Mouse (Mus musculus) layer of hippocampus, adult 11-12 months (tissue): ENCODE measurements around the gene Tcea2.

Experiments used
- DNase-seq: peaks from one replicate; pipeline ENCODE4 v3.0.0; 2022; ENCODE audit warnings: low spot score

The Tcea2 gene

DNA sequence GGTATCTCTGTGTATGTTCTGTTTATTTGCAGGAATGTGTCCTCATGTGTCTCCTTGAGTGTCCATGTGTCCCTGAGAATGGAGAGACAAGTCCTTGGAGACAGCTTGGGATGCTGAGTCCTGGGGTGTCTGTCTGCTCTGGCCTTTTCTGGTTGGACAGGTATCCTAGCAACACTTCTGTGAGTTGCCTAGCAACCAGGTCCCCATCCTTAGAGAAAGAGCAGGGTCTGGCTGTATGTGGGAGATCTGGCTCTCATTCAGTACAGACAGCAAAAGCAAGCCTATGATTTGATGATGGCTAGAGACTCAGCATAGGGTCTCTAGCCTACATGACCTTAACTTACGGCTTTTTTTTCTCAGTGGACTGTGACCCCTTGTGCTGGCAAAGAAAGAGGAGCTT lies 33.6 kb downstream of the Tcea2 start:
- DNase-seq: no peak

DNA sequence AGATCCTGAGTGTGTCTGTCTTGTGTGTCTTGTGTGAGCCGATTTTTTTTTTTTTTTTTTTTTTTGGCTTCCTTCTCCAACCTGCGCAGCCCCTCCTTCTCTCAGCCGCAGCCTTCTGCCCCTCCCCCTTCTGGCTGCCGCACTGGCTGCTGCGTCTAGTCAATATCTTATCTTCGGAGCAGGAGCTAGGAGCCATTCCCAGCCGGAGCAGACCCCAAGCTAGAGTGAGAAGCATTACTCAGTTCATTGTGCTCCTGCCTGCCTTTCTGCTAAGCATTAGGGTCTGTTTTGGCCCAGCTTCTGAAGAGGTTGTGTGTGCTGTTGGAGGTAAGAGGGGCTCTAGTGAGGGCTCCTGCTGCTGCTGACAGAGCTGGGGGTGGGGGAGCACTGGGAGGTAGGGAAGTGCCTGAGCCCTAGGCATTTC lies 34.8 kb downstream of the Tcea2 start, which contains the start of gene Oprl1:
Gene Oprl1 (plus strand): TSS at position 114 of the 424 bp plus-strand sequence.
- no peak for DNase-seq

DNA sequence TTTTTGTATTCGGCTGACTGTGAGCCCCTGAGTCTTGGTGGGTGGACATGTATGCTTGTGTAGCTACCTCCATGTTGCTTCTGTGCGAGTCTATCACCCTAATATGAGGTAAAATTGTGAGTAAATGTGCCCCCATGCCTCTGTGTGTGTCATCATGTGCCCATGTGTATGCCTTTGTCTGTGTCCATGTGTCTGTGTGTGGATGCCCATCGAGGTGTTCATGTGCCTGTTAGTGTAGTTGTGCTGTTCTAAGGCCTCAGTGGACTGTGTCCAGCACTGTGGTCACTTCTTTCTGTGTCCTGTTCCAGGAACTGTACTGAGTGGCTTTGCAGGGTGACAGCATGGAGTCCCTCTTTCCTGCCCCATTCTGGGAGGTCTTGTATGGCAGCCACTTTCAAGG lies 35.3 kb downstream of the Tcea2 start:
- DNase-seq: no peak

DNA sequence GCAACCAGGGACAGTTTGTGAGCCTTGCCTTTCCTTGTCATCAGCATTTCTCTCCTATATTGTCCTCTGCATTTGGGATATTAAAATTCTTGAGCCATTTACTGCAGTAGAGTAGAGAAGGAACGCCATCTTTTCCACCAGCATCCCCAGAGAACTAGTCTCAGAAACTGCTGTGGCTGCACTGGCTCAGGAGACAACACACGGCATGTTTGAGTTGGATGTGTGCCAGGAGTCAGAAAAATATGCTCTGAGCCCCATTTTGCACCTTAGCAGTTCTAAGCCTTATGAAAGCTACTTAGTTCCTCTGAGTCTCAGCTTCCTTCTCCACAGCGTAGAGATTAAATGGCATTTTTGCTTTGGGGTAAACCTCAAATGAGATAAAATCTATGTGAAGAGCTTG lies 36.9 kb downstream of the Tcea2 start:
- no peak for DNase-seq

DNA sequence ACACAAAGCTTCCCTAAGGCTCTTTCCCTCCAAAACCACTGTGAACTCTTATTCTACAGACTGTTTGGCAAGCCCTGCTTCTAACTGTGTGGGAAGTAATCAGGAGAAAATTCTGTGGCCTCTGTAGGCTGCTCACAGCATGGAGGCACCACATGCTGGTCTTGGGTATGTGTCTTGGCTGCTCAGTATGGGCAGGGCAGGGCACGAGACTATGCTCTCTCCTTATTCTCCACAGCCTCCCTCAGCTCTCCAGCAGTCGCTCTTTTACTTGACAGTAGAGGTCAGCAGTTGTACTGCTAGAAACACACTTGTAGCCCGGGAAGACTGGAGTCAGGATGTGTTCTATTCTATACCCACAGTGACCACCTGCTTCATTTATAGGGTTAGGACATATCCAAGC lies 40.0 kb downstream of the Tcea2 start:
- no peak for DNase-seq

DNA sequence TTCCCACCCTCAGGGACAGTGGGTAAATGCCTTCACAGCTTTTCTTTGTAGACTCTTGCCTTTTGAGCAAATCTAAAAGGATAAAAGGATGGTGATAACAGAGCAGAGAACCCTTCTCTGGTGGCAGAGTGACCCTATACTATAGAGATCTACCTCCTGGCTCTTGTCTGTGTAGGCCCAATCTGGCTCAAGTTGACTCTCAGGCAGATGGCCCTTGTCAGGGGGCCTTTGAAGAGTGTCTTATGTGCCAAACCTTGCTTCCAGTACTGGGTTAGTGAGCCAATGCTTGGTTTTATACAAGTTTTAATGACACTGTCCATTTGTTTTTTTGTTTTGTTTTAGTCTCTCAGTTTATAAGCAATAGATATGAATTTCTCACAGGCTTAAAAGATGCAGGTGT lies 41.1 kb downstream of the Tcea2 start:
- DNase-seq: no peak

DNA sequence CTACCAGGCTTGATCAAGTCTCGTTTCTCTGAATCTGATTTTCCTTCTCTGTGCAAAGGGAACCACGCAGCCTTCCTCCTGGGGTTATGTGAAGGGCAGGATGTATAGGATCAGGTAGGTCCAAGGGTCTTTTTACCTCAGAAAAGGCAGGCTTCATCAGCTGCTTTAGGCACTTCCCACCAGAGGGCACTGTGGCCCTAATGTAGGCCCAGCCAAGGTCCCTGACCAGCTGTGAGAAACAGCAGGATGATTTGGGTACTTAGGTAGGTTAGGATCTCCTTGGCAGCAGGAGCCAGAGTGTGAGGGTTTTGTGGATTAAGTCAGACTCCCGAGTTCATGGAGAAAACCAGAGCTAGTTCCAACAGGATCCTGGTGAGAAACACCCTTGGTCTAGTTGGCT lies 42.1 kb downstream of the Tcea2 start:
- DNase-seq: no peak

DNA sequence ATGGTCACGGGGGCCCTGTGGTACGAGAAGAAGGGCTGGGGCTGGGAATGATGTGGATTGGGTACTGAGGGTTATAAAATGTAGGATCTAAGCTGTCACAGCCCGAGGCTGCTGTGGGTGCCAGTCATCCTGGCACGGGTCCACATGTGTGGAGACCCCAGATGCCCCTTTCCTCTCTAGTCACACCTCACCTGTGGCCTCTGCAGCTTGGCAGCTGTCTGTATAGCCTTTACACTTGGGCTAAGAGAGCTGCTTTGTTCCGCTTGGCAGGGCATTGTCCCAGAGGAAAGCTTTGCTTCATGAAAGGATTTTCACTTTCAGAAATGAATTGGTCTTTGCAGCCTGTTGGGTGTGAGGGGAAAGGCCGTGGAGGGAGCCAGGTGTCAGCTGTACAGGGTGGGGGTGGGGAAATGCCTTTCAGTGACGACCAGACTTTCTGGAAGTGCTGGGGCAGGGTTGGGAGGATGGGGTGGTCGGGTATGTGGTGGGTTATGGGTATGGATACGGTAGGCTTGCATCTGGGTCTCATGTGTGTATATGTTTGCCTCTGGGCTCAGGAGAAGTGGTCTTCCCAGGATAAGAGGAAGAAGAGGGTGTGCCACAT lies 47.7 kb downstream of the Tcea2 start:
- no peak for DNase-seq

DNA sequence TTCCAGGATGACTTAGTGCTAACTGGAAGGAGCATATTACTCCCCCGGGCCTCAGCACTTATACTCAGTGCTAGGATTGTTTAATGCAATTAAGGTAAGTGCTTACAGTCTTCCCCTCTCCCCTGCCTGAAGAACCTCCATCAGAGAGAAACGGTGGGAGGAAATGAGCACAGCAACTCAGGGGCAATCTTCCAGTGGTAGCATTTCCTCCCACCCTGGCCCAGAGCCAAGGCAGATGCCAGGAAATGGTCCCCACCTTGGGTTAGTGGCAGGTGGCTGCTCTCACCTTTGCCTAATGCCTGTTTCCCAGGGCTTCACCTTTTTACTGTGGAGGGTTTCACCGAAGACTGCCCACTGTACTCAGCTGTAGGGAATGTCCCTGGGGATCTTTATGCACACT lies 49.9 kb downstream of the Tcea2 start:
- DNase-seq: no peak
